ENCODE assay signal across 9 mouse cellular contexts in the genomic region with DNA sequence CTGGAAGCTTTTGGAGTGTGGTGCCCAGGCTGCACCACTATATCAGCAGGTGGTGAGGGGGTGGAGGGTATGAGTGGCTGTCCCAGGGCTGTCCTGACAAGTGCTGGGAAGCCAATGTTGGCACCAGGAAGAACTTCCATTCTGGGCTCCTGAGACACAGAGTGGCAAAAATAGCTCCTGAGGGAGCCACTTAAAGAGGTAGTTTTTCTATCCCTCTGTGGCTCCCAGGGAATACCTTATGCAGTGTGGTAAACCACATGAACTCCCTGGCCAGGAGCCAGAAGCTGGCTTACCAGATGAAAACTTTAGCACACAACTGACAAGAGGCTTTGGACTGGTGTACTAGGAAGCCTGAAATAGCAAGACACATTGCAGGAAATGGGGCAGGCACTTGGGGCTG. TPM values are rescaled to one million over a fixed set of nuclear protein-coding genes. Genes with fewer than 3 reads are reported as not detected.
DNase-seq lines count a peak whose midpoint lies in the region; ATAC-seq and TF ChIP-seq lines count a peak whose summit lies in the region.
"Had no signal": no experiment of that assay in that cellular context is flagged by ENCODE, and none has a peak within 500 bp of the region (broad histone marks: within the 10 kb centered on the region; RNA-seq: fewer than 3 reads in every experiment).

No protein-coding gene starts in this region.

- intact Hi-C loops in heart, adult 2 months (cut with DNase I) = loop anchor here (2.0 kb wide), 1 partner anchor 31 kb away; no protein-coding TSS in a partner anchor

- TF ChIP-seq EP300 in heart, adult 2 months (IDR thresholded peaks at IDR 0.05; ENCODE audit: insufficient read depth, low read depth, low read length) = 0 out of 2 replicates have a peak, but pooled peaks have one; percentile 17

- no peak overlapping the region for H3K4me3 ChIP-seq in heart, adult 2 months
- no peak overlapping the region for H3K4me3 ChIP-seq in midbrain, embryonic 13.5 days (replicated peaks)

- no peak overlapping the region for H3K9ac ChIP-seq in heart, adult 2 months (ENCODE audit: low read depth, low read length)
- H3K9ac ChIP-seq in midbrain, embryonic 13.5 days (replicated peaks) = no peak overlapping the region

- H3K79me2 ChIP-seq in heart, adult 2 months (replicated peaks; ENCODE audit: control insufficient read depth, insufficient read depth, low read length) = no peaks in the 10 kb centered on the region

- DNase-seq in adrenal gland, postnatal 25 days = peak; percentile 51
- DNase-seq in adrenal gland, adult 8-10 months = no peak
- peak; percentile 52 for DNase-seq in NIH3T3 (ENCODE audit: low read depth)
- DNase-seq in heart, adult 2 months = peak; percentile 60 to 85
- DNase-seq in left cerebral cortex, adult 9 months (ENCODE audit: low spot score in 2 of 2) = peak; percentile 69 to 83
- DNase-seq in thymus, postnatal 4 days = no peak
- DNase-seq in c-Kit-positive CD71-positive TER-119-positive erythroid progenitor cells, embryonic 14.5 days (ENCODE audit: low spot score) = no peak

- no peak for TF ChIP-seq POLR2A in heart, adult 2 months (IDR thresholded peaks at IDR 0.05; ENCODE audit: insufficient read depth, low read depth, low read length)

- TF ChIP-seq CTCF in heart, adult 2 months (IDR thresholded peaks at IDR 0.05) = no peak

- H3K9me3 ChIP-seq in midbrain, embryonic 13.5 days = no peaks in the 10 kb centered on the region

- H3K36me3 ChIP-seq in heart, adult 2 months (ENCODE audit: control insufficient read depth, insufficient read depth, low read length) = no peaks in the 10 kb centered on the region
- no peaks in the 10 kb centered on the region for H3K36me3 ChIP-seq in midbrain, embryonic 13.5 days

- no peak for ATAC-seq in midbrain, embryonic 13.5 days

- peak overlapping the region; percentile 33; the same call in 1 of the 2 replicates for H3K27ac ChIP-seq in heart, adult 2 months
- H3K27ac ChIP-seq in midbrain, embryonic 13.5 days = no peak overlapping the region
- H3K27ac ChIP-seq: kidney, postnatal 0 days had no signal

- no peaks in the 10 kb centered on the region; the same call in 1 of the 2 replicates for H3K4me1 ChIP-seq in heart, adult 2 months (ENCODE audit: control insufficient read depth, insufficient read depth, low read length)
- peaks cover 14% of the 10 kb centered on the region for H3K4me1 ChIP-seq in midbrain, embryonic 13.5 days (replicated peaks)

- H3K4me2 ChIP-seq in midbrain, embryonic 13.5 days (replicated peaks) = no peak overlapping the region

- H3K27me3 ChIP-seq in heart, adult 2 months (ENCODE audit: control insufficient read depth, insufficient read depth, low read length) = no peaks in the 10 kb centered on the region
- H3K27me3 ChIP-seq in midbrain, embryonic 13.5 days = no peaks in the 10 kb centered on the region

RNA-seq across cellular contexts. Expression of a gene that starts 47.5 kb away (rescaled TPM):
- total RNA-seq in adrenal gland, postnatal 25 days (2021) = 0.62 and 0.67 TPM in 2 replicates
- total RNA-seq in adrenal gland, adult 8-10 months (2022) = 1 to 10 TPM in 1 of 4 experiments, under 1 TPM in 3; 0.35 to 1.0 (median 0.85) TPM
- 1 to 10 TPM; 1.6 to 1.8 TPM for total RNA-seq in heart, adult 2 months (2021)
- 0.06 and 0.15 TPM in 2 replicates for polyA plus RNA-seq in heart, adult 2 months (2012; rRNA removed)
- 0.36 and 0.44 TPM in 2 replicates for polyA plus RNA-seq in midbrain, embryonic 13.5 days (2015; fragmentation: Nextera tagmentation; extraction: Ambion mirVana)

Comparison
In these comparisons a context has a peak if more than half of its experiments do, and no peak if none do; other contexts are left out.
1. DNase-seq: peak in adrenal gland, postnatal 25 days (single experiment), NIH3T3 (single experiment), heart, adult 2 months (2 of 2) and left cerebral cortex, adult 9 months (2 of 2); none in adrenal gland, adult 8-10 months (single experiment), thymus, postnatal 4 days (single experiment) and c-Kit-positive CD71-positive TER-119-positive erythroid progenitor cells, embryonic 14.5 days (single experiment).